Mouse (Mus musculus): ENCODE data around the gene Fam71e1.

DNA sequence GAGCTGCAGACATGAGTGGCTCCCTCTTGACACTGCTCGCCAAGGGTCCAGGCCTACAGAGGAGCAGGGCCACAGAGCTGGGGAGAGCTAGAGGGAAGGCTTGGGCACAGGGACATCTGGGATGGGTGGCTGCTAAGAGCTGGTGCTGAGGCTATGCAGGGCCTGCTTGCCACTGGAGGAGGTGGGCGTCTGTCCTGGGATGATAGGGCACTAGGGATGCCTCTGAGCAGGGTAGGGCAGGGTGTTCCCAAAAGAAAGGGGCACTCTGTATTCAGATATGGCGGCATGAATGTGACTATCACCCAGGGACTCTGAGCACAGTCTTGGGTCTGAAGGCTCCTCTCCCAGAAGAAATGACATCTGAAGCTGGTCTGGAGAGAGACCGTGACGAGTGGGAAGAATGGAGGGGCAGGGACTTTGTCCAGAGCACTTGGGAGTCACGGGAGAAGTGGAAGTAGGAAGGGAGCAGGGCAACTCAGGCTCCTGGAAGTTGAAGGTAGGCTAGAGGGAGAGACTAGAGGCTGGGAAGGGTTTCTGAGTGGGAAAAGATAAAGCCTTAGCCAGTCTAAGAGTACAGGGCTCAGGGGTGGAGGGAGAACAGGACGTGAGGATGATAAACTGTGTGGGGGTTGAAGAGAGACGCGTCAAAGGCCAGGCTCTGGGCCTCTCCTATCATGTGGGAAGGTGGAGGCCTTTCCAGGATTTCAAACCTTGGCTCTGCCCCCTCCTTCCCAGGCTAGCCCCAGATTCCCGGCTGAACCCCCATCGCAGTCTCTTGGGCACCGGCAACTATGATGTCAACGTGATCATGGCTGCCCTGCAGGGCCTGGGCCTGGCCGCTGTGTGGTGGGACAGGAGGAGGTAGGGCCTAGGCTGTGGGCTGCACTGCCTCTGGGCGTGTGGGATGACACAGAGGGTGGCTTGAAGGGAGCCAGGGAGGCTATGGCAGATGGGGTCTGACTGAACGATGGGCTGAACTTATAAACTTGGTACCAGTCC, 26.4 kb upstream of the Fam71e1 start:
- TF ChIP-seq CTCF (IDR thresholded peaks at IDR 0.05; ENCODE audit: extremely low read depth, insufficient read depth, insufficient read length, insufficient replicate concordance) (no peak), POLR2A (IDR thresholded peaks at IDR 0.05; ENCODE audit: low read depth, low read length) (no peak)

All from spleen, adult 2 months (tissue).